Mouse (Mus musculus) thymus, postnatal 25 days (tissue): ENCODE measurements around the gene Chchd10.

ENCODE experiments used
- DNase-seq: peaks from one replicate; pipeline ENCODE4 v3.0.0; 2022

Chchd10 gene

GRCm38 (mm10) chr10:75930304-75930703 is 2.6 kb upstream of the Chchd10 start:
- DNase-seq: no peak

GRCm38 (mm10) chr10:75931311-75931710 is 1.6 kb upstream of the Chchd10 start:
- no peak for DNase-seq

- peak; percentile 42 for DNase-seq
Observed at GRCm38 (mm10) chr10:75932081-75932678, 750 bp upstream of the Chchd10 start.

GRCm38 (mm10) chr10:75934991-75935390 is 2.1 kb downstream of the Chchd10 start:
- DNase-seq: no peak

- peak; percentile 58 for DNase-seq
Observed at GRCm38 (mm10) chr10:75935680-75936541, 3.0 kb downstream of the Chchd10 start, which contains the start of gene Mmp11. Gene Mmp11, minus strand, starts transcription at chr10:75936496.

GRCm38 (mm10) chr10:75936909-75937667 is 4.2 kb downstream of the Chchd10 start:
- DNase-seq: no peak

- no peak for DNase-seq
Observed at GRCm38 (mm10) chr10:75937851-75938643, 5.1 kb downstream of the Chchd10 start.

GRCm38 (mm10) chr10:75939481-75940234 is 6.7 kb downstream of the Chchd10 start:
- no peak for DNase-seq

GRCm38 (mm10) chr10:75940520-75940919 is 7.6 kb downstream of the Chchd10 start, which contains the start of gene Gm867:
Gene Gm867, minus strand, starts transcription at chr10:75940672.
- no peak for DNase-seq

- no peak for DNase-seq
Observed at GRCm38 (mm10) chr10:75941042-75941824, 8.3 kb downstream of the Chchd10 start.

GRCm38 (mm10) chr10:75942736-75943477 is 10.0 kb downstream of the Chchd10 start, which contains the start of gene Vpreb3:
Gene Vpreb3, plus strand, starts transcription at chr10:75943057.
- DNase-seq: no peak

GRCm38 (mm10) chr10:75944066-75944772 is 11.3 kb downstream of the Chchd10 start:
- no peak for DNase-seq

GRCm38 (mm10) chr10:75945213-75945612 is 12.3 kb downstream of the Chchd10 start:
- no peak for DNase-seq

- DNase-seq: no peak
Observed at GRCm38 (mm10) chr10:75945896-75946295, 13.0 kb downstream of the Chchd10 start.

GRCm38 (mm10) chr10:75948079-75948478 is 15.1 kb downstream of the Chchd10 start:
- DNase-seq: no peak

GRCm38 (mm10) chr10:75949053-75950045 is 16.4 kb downstream of the Chchd10 start:
- no peak for DNase-seq

GRCm38 (mm10) chr10:75950791-75951210 is 17.9 kb downstream of the Chchd10 start:
- peak; percentile 43 for DNase-seq
